Mouse (Mus musculus) kidney, adult 9 months (tissue): ENCODE data around the gene Hoxd10.

Experiments used
- DNase-seq: peaks from one replicate; pipeline ENCODE4 v3.0.0; 2022

Hoxd10 gene

GRCm38 (mm10) chr2:74667191-74667841 is 24.4 kb upstream of the Hoxd10 start:
- no peak for DNase-seq

- no peak for DNase-seq
Observed at GRCm38 (mm10) chr2:74667842-74668357, 23.8 kb upstream of the Hoxd10 start, which contains the start of gene Hoxd13. Gene Hoxd13, plus strand, starts transcription at chr2:74668310.

- DNase-seq = no peak
Observed at GRCm38 (mm10) chr2:74668370-74669229, 23.1 kb upstream of the Hoxd10 start.

- DNase-seq = no peak
Observed at GRCm38 (mm10) chr2:74669230-74669578, 22.5 kb upstream of the Hoxd10 start.

- no peak for DNase-seq
Observed at GRCm38 (mm10) chr2:74669650-74670235, 22.0 kb upstream of the Hoxd10 start.

GRCm38 (mm10) chr2:74670632-74671188 is 21.0 kb upstream of the Hoxd10 start:
- no peak for DNase-seq

GRCm38 (mm10) chr2:74671847-74672246 is 19.9 kb upstream of the Hoxd10 start:
- no peak for DNase-seq

GRCm38 (mm10) chr2:74672481-74673362 is 19.0 kb upstream of the Hoxd10 start:
- no peak for DNase-seq

- no peak for DNase-seq
Observed at GRCm38 (mm10) chr2:74673835-74674425, 17.8 kb upstream of the Hoxd10 start.

GRCm38 (mm10) chr2:74674881-74675665 is 16.7 kb upstream of the Hoxd10 start, which contains the start of gene Hoxd12:
Gene Hoxd12, plus strand, starts transcription at chr2:74675013.
- DNase-seq = no peak

GRCm38 (mm10) chr2:74675666-74676282 is 15.9 kb upstream of the Hoxd10 start:
- no peak for DNase-seq

- no peak for DNase-seq
Observed at GRCm38 (mm10) chr2:74676376-74677052, 15.2 kb upstream of the Hoxd10 start.

GRCm38 (mm10) chr2:74677106-74677505 is 14.6 kb upstream of the Hoxd10 start:
- DNase-seq = no peak

- no peak for DNase-seq
Observed at GRCm38 (mm10) chr2:74678891-74679595, 12.7 kb upstream of the Hoxd10 start, which contains the start of gene Hoxd11. Gene Hoxd11, plus strand, starts transcription at chr2:74679557.

- no peak for DNase-seq
Observed at GRCm38 (mm10) chr2:74679596-74679971, 12.1 kb upstream of the Hoxd10 start.

GRCm38 (mm10) chr2:74679980-74680379 is 11.7 kb upstream of the Hoxd10 start:
- DNase-seq = no peak

GRCm38 (mm10) chr2:74680561-74681398 is 10.9 kb upstream of the Hoxd10 start:
- no peak for DNase-seq
